Comparison of ENCODE assay signal across 9 mouse cellular contexts in genomic region chr2:157064136-157064535, GRCm38 (mm10). TPM values are rescaled to one million over a fixed set of nuclear protein-coding genes. Genes with fewer than 3 reads are reported as not detected.
DNase-seq lines count a peak whose midpoint lies in the region; ATAC-seq and TF ChIP-seq lines count a peak whose summit lies in the region.
"Had no signal": no experiment of that assay in that cellular context is flagged by ENCODE, and none has a peak within 500 bp of the region (broad histone marks: within the 10 kb centered on the region; RNA-seq: fewer than 3 reads in every experiment).

No protein-coding gene starts in this region.

- ATAC-seq in forebrain, embryonic 12.5 days (ENCODE audit: low FRiP score): no peak
- peak; percentile 25 for ATAC-seq in lung, postnatal 0 days

- H3K36me3 ChIP-seq in forebrain, embryonic 12.5 days (replicated peaks): peaks cover 19% of the 10 kb centered on the region
- no peaks in the 10 kb centered on the region for H3K36me3 ChIP-seq in lung, postnatal 0 days (ENCODE audit: insufficient read depth, low read length)

- peak overlapping the region; percentile 47; the same call in 1 of the 2 replicates for H3K27ac ChIP-seq in forebrain, embryonic 12.5 days
- peak overlapping the region; percentile 64 for H3K27ac ChIP-seq in lung, postnatal 0 days (ENCODE audit: low read length)
- H3K27ac ChIP-seq: kidney, postnatal 0 days had no signal

- peak; percentile 73 for DNase-seq in left cerebral cortex, postnatal 4 days
- DNase-seq in left cerebral cortex, postnatal 36 days (ENCODE audit: low spot score in 2 of 2): no peak
- DNase-seq in cerebellum, adult 9-10 months: peak; percentile 55
- peak; percentile 64 for DNase-seq in lung, postnatal 0 days (ENCODE audit: low spot score)
- no peak for DNase-seq in embryo, embryonic 11 days
- DNase-seq in kidney, postnatal 36 days: no peak

- H3K9ac ChIP-seq in forebrain, embryonic 12.5 days: no peak overlapping the region
- no peak overlapping the region for H3K9ac ChIP-seq in lung, postnatal 0 days (replicated peaks; ENCODE audit: low read depth)

- intact Hi-C loops in left cerebral cortex, postnatal 4 days (cut with DNase I): no loop called here
- intact Hi-C loops in left cerebral cortex, postnatal 36 days (cut with DNase I): no loop called here

- H3K9me3 ChIP-seq in forebrain, embryonic 12.5 days: no peaks in the 10 kb centered on the region
- no peaks in the 10 kb centered on the region for H3K9me3 ChIP-seq in lung, postnatal 0 days (ENCODE audit: low read length)

- TF ChIP-seq CTCF in lung, postnatal 0 days (IDR thresholded peaks at IDR 0.05): 0 out of 2 replicates have a peak, but pooled peaks have one; percentile 3

- no peaks in the 10 kb centered on the region for H3K27me3 ChIP-seq in forebrain, embryonic 12.5 days
- H3K27me3 ChIP-seq in lung, postnatal 0 days (replicated peaks; ENCODE audit: insufficient read depth, low read length): no peaks in the 10 kb centered on the region

- peaks cover 61% of the 10 kb centered on the region for H3K4me1 ChIP-seq in forebrain, embryonic 12.5 days
- peaks cover 43% of the 10 kb centered on the region for H3K4me1 ChIP-seq in lung, postnatal 0 days (ENCODE audit: insufficient read depth, low read depth, low read length)

- TF ChIP-seq EP300 in lung, postnatal 0 days (IDR thresholded peaks at IDR 0.05): no peak

- H3K4me3 ChIP-seq in forebrain, embryonic 12.5 days (replicated peaks): no peak overlapping the region
- no peak overlapping the region for H3K4me3 ChIP-seq in lung, postnatal 0 days (ENCODE audit: low read depth, low read length)

- no peak overlapping the region for H3K4me2 ChIP-seq in forebrain, embryonic 12.5 days
- H3K4me2 ChIP-seq in lung, postnatal 0 days (replicated peaks; ENCODE audit: low read depth, low read length): no peak overlapping the region; the same call in 1 of the 2 replicates

- 78% methylated on average over 7 of the region's 7 CpGs for WGBS in forebrain, embryonic 12.5 days
- 35% methylated on average over 7 of the region's 7 CpGs for WGBS in lung, postnatal 0 days

RNA-seq across cellular contexts. Expression of gene Soga1, which starts 14.9 kb away (rescaled TPM):
- 100 to 1,000 TPM; 104 to 108 TPM for total RNA-seq in left cerebral cortex, postnatal 4 days (2021)
- total RNA-seq in left cerebral cortex, postnatal 36 days (2021): 10 to 100 TPM; 20.0 to 26.0 TPM
- 6.0 and 7.4 TPM in 2 replicates for polyA plus RNA-seq in forebrain, embryonic 12.5 days (2016; fragmentation: Nextera tagmentation; extraction: Ambion mirVana)
- 2.5 and 3.1 TPM in 2 replicates for polyA plus RNA-seq in lung, postnatal 0 days (2015; fragmentation: Nextera tagmentation; extraction: Ambion mirVana)

RNA-seq across cellular contexts. Expression of gene Tldc2, which starts 22.7 kb away (rescaled TPM):
- total RNA-seq in left cerebral cortex, postnatal 4 days (2021): not detected
- not detected for total RNA-seq in left cerebral cortex, postnatal 36 days (2021)
- polyA plus RNA-seq in forebrain, embryonic 12.5 days (2016; fragmentation: Nextera tagmentation; extraction: Ambion mirVana): not detected in 2 replicates
- not detected in 2 replicates for polyA plus RNA-seq in lung, postnatal 0 days (2015; fragmentation: Nextera tagmentation; extraction: Ambion mirVana)
- total RNA-seq: adrenal gland, postnatal 36 days had no signal

RNA-seq across cellular contexts. Expression of gene Dsn1, which starts 57.2 kb away (rescaled TPM):
- 1 to 10 TPM; 7.4 to 8.4 TPM for total RNA-seq in left cerebral cortex, postnatal 4 days (2021)
- total RNA-seq in left cerebral cortex, postnatal 36 days (2021): 1 to 10 TPM; 6.5 to 7.5 TPM
- 53.4 and 53.7 TPM in 2 replicates for polyA plus RNA-seq in forebrain, embryonic 12.5 days (2016; fragmentation: Nextera tagmentation; extraction: Ambion mirVana)
- 7.2 and 9.5 TPM in 2 replicates for polyA plus RNA-seq in lung, postnatal 0 days (2015; fragmentation: Nextera tagmentation; extraction: Ambion mirVana)

Comparison
In these comparisons a context has a peak if more than half of its experiments do, and no peak if none do; other contexts are left out.
1. DNase-seq: peak in left cerebral cortex, postnatal 4 days (single experiment), cerebellum, adult 9-10 months (single experiment) and lung, postnatal 0 days (single experiment); none in left cerebral cortex, postnatal 36 days (0 of 2), embryo, embryonic 11 days (single experiment) and kidney, postnatal 36 days (0 of 2).